Mouse (Mus musculus): Measurements from ENCODE around the gene Nectin1. TPM values are rescaled to one million over a fixed set of nuclear protein-coding genes. Genes with fewer than 3 reads are reported as not detected.
A peak's percentile ranks its signal among the peaks of the same experiment; 100 is the strongest.

Nectin1 gene
- polyA plus RNA-seq, 2 experiments from 2014 or later = 1.2 to 1.5 TPM

GRCm38 (mm10) chr9:43742066-43742465 lies 1.7 kb upstream of the Nectin1 start:
- no peak for ATAC-seq

GRCm38 (mm10) chr9:43742902-43743646 lies 710 bp upstream of the Nectin1 start:
- ATAC-seq = peak; percentile 36

GRCm38 (mm10) chr9:43744138-43744981 lies 576 bp downstream of the Nectin1 start:
- peak; percentile 28 for ATAC-seq

GRCm38 (mm10) chr9:43745051-43745792 lies 1.4 kb downstream of the Nectin1 start:
- ATAC-seq = no peak

- ATAC-seq = no peak
Measured at GRCm38 (mm10) chr9:43745951-43746703, 2.3 kb downstream of the Nectin1 start.

GRCm38 (mm10) chr9:43747710-43748109 lies 3.9 kb downstream of the Nectin1 start:
- no peak for ATAC-seq

GRCm38 (mm10) chr9:43748519-43748918 lies 4.7 kb downstream of the Nectin1 start:
- no peak for ATAC-seq

- ATAC-seq = no peak
Measured at GRCm38 (mm10) chr9:43750053-43750452, 6.3 kb downstream of the Nectin1 start.

- ATAC-seq = no peak
Measured at GRCm38 (mm10) chr9:43751111-43751510, 7.3 kb downstream of the Nectin1 start.

GRCm38 (mm10) chr9:43753481-43753880 lies 9.7 kb downstream of the Nectin1 start:
- no peak for ATAC-seq

- ATAC-seq = no peak
Measured at GRCm38 (mm10) chr9:43754083-43754482, 10.3 kb downstream of the Nectin1 start.

GRCm38 (mm10) chr9:43754768-43755197 lies 11.0 kb downstream of the Nectin1 start:
- ATAC-seq = no peak

GRCm38 (mm10) chr9:43755464-43755863 lies 11.7 kb downstream of the Nectin1 start:
- no peak for ATAC-seq

- no peak for ATAC-seq
Measured at GRCm38 (mm10) chr9:43755928-43756327, 12.1 kb downstream of the Nectin1 start.

GRCm38 (mm10) chr9:43757225-43757624 lies 13.4 kb downstream of the Nectin1 start:
- ATAC-seq = no peak

GRCm38 (mm10) chr9:43757972-43758965 lies 14.5 kb downstream of the Nectin1 start:
- ATAC-seq = no peak

- ATAC-seq = no peak
Measured at GRCm38 (mm10) chr9:43760078-43760477, 16.3 kb downstream of the Nectin1 start.

GRCm38 (mm10) chr9:43761181-43761820 lies 17.5 kb downstream of the Nectin1 start:
- ATAC-seq = no peak

- no peak for ATAC-seq
Measured at GRCm38 (mm10) chr9:43761941-43762340, 18.2 kb downstream of the Nectin1 start.

- no peak for ATAC-seq
Measured at GRCm38 (mm10) chr9:43765419-43766179, 21.8 kb downstream of the Nectin1 start.

All from activated CD4-positive, CD25-positive, alpha-beta regulatory T cell, adult 4 months (primary cell).